Mouse (Mus musculus) heart, embryonic 12.5 days (tissue): ENCODE data around the gene Ripk3. TPM values are rescaled to one million over a fixed set of nuclear protein-coding genes. Genes with fewer than 3 reads are reported as not detected.

Source experiments
- polyA plus RNA-seq: library from polyadenylated mRNA; unstranded; fragments of >200 nt; fragmentation: Nextera tagmentation; extraction: Ambion mirVana; gene quantifications from 2 replicates; pipeline ENCODE4 v1.2.1, GENCODE M21; 2016

Ripk3 gene
- polyA plus RNA-seq, 1 experiment from 2014 or later = 19.7 TPM

Other genes with a start within 250 kb of the Ripk3 start
- gene Pck2, start 248.6 kb downstream of the Ripk3 start, polyA plus RNA-seq = 38.8 and 43.0 TPM in 2 replicates
- gene Dcaf11, start 228.9 kb downstream of the Ripk3 start, polyA plus RNA-seq = 73.2 and 78.7 TPM in 2 replicates
- gene A730061H03Rik, start 228.5 kb downstream of the Ripk3 start, polyA plus RNA-seq = 0.96 TPM in 1 of 2 replicates, not detected in the other
- gene Fitm1, start 213.2 kb downstream of the Ripk3 start, polyA plus RNA-seq = 114 and 118 TPM in 2 replicates
- gene Psme1, start 210.7 kb downstream of the Ripk3 start, polyA plus RNA-seq = 211 and 212 TPM in 2 replicates
- gene Emc9, start 203.6 kb downstream of the Ripk3 start, polyA plus RNA-seq = 16.3 and 21.5 TPM in 2 replicates
- 200 and 213 TPM in 2 replicates for gene Psme2, start 197.8 kb downstream of the Ripk3 start, polyA plus RNA-seq
- gene Rnf31, start 197.2 kb downstream of the Ripk3 start, polyA plus RNA-seq = 16.4 and 16.8 TPM in 2 replicates
- gene Irf9, start 185.3 kb downstream of the Ripk3 start, polyA plus RNA-seq = 8.7 and 9.4 TPM in 2 replicates
- 16.5 and 17.5 TPM in 2 replicates for gene Rec8, start 170.8 kb downstream of the Ripk3 start, polyA plus RNA-seq
- gene Ipo4, start 152.9 kb downstream of the Ripk3 start, polyA plus RNA-seq = 66.1 and 68.4 TPM in 2 replicates
- 3.4 and 5.2 TPM in 2 replicates for gene Gm49378, start 151.0 kb downstream of the Ripk3 start, polyA plus RNA-seq
- 86.2 and 92.6 TPM in 2 replicates for gene Tm9sf1, start 145.1 kb downstream of the Ripk3 start, polyA plus RNA-seq
- 0.45 and 0.60 TPM in 2 replicates for gene Tssk4, start 138.7 kb downstream of the Ripk3 start, polyA plus RNA-seq
- 74.1 and 76.7 TPM in 2 replicates for gene Mdp1, start 128.4 kb downstream of the Ripk3 start, polyA plus RNA-seq
- 39.8 and 44.6 TPM in 2 replicates for gene Gmpr2, start 116.9 kb downstream of the Ripk3 start, polyA plus RNA-seq
- 457 and 491 TPM in 2 replicates for gene Nedd8, start 116.7 kb downstream of the Ripk3 start, polyA plus RNA-seq
- gene Tinf2, start 107.0 kb downstream of the Ripk3 start, polyA plus RNA-seq = 36.1 and 37.6 TPM in 2 replicates
- 0.27 and 0.70 TPM in 2 replicates for gene Tgm1, start 74.9 kb downstream of the Ripk3 start, polyA plus RNA-seq
- gene Rabggta, start 66.6 kb downstream of the Ripk3 start, polyA plus RNA-seq = 20.9 and 24.4 TPM in 2 replicates
- gene Dhrs1, start 43.2 kb downstream of the Ripk3 start, polyA plus RNA-seq = 59.2 and 60.8 TPM in 2 replicates
- 27.7 and 30.6 TPM in 2 replicates for gene Nop9, start 43.2 kb downstream of the Ripk3 start, polyA plus RNA-seq
- 1.0 and 1.2 TPM in 2 replicates for gene Cideb, start 30.4 kb downstream of the Ripk3 start, polyA plus RNA-seq
- gene Ltb4r2, start 27.4 kb downstream of the Ripk3 start, polyA plus RNA-seq = 0.49 and 0.54 TPM in 2 replicates
- gene Ltb4r1, start 22.9 kb downstream of the Ripk3 start, polyA plus RNA-seq = 0.49 and 0.76 TPM in 2 replicates
- 24.4 and 26.2 TPM in 2 replicates for gene Adcy4, start 4.8 kb downstream of the Ripk3 start, polyA plus RNA-seq
- 17.5 and 18.6 TPM in 2 replicates for gene Nfatc4, start 34.3 kb upstream of the Ripk3 start, polyA plus RNA-seq
- 33.3 and 38.2 TPM in 2 replicates for gene Nynrin, start 65.1 kb upstream of the Ripk3 start, polyA plus RNA-seq
- gene Cbln3, start 95.5 kb upstream of the Ripk3 start, polyA plus RNA-seq = 0.32 and 0.57 TPM in 2 replicates
- gene Khnyn, start 96.1 kb upstream of the Ripk3 start, polyA plus RNA-seq = 19.8 TPM in 2 replicates
- 38.2 and 40.4 TPM in 2 replicates for gene Sdr39u1, start 111.4 kb upstream of the Ripk3 start, polyA plus RNA-seq
- gene Cma1, start 155.8 kb upstream of the Ripk3 start, polyA plus RNA-seq = not detected in 2 replicates
- not detected in 2 replicates for gene Cma2, start 162.1 kb upstream of the Ripk3 start, polyA plus RNA-seq
- gene Mcpt1, start 229.1 kb upstream of the Ripk3 start, polyA plus RNA-seq = not detected in 2 replicates
- not detected in 2 replicates for gene Mcpt9, start 241.6 kb upstream of the Ripk3 start, polyA plus RNA-seq